Mouse (Mus musculus) cortical plate, adult 2 months (tissue): ENCODE measurements around the gene Sprr2b. TPM values are rescaled to one million over a fixed set of nuclear protein-coding genes. Genes with fewer than 3 reads are reported as not detected.

Source experiments
- H3K27ac ChIP-seq: fragments of 200-500 bp; 2 replicates; pipeline ENCODE4 v1.5.1; 2012; ENCODE audit warnings: low read length, control low read depth, inconsistent platforms; ENCODE audit not compliant: insufficient read depth
- H3K4me1 ChIP-seq: fragments of 200-500 bp; 2 replicates; pipeline ENCODE4 v1.6.1; 2011; ENCODE audit warnings: low read length; ENCODE audit not compliant: control insufficient read depth, insufficient read depth
- H3K4me3 ChIP-seq: fragments of 200-500 bp; 2 replicates; pipeline ENCODE4 v1.5.1; 2011; ENCODE audit warnings: mild to moderate bottlenecking, low read length, control low read depth; ENCODE audit not compliant: insufficient read depth
- CTCF ChIP-seq: fragments of 200-500 bp; IDR thresholded peaks from 2 replicates; pipeline ENCODE4 v1.5.1; 2011; ENCODE audit warnings: mild to moderate bottlenecking, control low read depth, low read length; ENCODE audit not compliant: insufficient read depth; ENCODE audit errors: extremely low read depth
- POLR2A ChIP-seq: fragments of 200-500 bp; IDR thresholded peaks from 2 replicates; pipeline ENCODE4 v1.6.1; 2011; ENCODE audit warnings: mild to moderate bottlenecking, low read length, control low read depth; ENCODE audit not compliant: insufficient read depth; ENCODE audit errors: extremely low read depth
- polyA plus RNA-seq: library from polyadenylated mRNA; depleted of rRNA; stranded (reverse); fragments of >200 nt; gene quantifications from 2 replicates; pipeline ENCODE4 v1.2.3, GENCODE M21; 2012; rRNA removed

The Sprr2b gene
- polyA plus RNA-seq, 1 experiment = not detected

DNA sequence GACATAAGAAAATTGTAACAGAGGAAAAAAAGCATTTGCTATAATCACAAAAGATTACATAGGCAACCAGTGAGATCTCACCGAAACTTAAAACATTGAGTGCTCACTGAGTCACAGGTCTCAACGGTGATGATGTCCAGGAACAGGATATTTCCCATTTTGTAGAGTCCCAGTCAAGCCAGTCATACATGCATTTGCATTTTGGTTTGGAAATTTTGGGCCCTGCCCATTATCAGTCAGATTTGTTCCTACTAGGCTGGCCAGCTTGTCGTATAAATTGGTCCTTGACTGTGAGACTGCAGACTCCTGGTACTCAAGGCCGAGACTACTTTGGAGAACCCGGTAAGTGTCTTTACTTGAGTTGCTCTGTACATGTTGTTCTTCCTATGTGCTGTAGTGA, 22.4 kb downstream of the Sprr2b start, which contains the start of gene Sprr2d:
Sprr2d (plus strand) TSS at position 301 of the 400 bp plus-strand sequence.
- H3K27ac ChIP-seq = no peak within 1 kb of the TSS
- no peaks in the 10 kb centered on the region for H3K4me1 ChIP-seq
- TF ChIP-seq POLR2A (no peak), CTCF (no peak)
- no peak within 1 kb of the TSS for H3K4me3 ChIP-seq

DNA sequence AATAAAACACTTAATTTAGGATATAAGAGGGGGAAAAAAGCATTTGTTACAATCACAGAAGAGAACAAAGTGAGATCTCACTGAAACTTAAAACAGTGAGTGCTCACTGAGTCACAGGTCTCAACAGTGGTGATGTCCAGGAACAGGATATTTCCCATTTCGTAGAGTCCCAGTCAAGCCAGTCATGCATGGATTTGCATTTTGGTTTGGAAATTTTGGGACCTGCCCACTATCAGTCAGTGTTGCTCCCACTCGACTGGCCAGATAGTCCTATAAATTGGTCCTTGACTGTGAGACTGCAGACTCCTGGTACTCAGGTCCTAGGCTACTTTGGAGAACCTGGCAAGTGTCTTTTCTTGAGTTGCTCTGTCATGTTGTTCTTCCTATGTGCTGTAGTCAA, 35.4 kb downstream of the Sprr2b start, which contains the start of gene Sprr2e:
Sprr2e (plus strand) TSS at position 301 of the 400 bp plus-strand sequence.
- H3K4me1 ChIP-seq = no peaks in the 10 kb centered on the region
- H3K4me3 ChIP-seq = no peak within 1 kb of the TSS
- no peak for TF ChIP-seq CTCF
- no peak for TF ChIP-seq POLR2A
- H3K27ac ChIP-seq = no peak within 1 kb of the TSS

DNA sequence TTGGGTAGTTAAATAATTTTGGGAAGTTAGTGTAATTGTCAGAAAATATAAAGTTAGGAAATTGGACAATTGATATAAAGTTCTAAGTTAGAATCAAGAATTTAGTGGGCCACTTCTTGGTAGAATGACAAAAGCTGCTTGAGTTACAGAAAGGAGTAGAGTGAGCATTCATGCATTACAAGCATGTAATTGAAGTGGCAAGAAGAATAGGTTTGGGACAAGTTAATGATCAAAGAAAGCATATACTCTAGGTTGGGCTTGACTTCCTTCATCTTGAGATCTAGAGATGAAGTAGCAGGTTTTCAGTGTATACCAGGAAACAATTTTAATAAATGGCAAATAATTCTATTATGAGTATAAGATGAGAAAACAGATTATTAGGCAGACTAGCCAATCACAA, 45.2 kb downstream of the Sprr2b start:
- TF ChIP-seq POLR2A = no peak
- no peak for TF ChIP-seq CTCF
- H3K4me1 ChIP-seq = no peaks in the 10 kb centered on the region
- H3K4me3 ChIP-seq = no peak overlapping the region
- no peak overlapping the region for H3K27ac ChIP-seq

GRCm38 (mm10) chr3:92364887-92365286, 48.5 kb downstream of the Sprr2b start, which contains the start of gene Sprr2f:
Gene Sprr2f (plus strand): TSS chr3:92365187.
- H3K27ac ChIP-seq = no peak within 1 kb of the TSS
- no peak for TF ChIP-seq CTCF
- no peak for TF ChIP-seq POLR2A
- no peak within 1 kb of the TSS for H3K4me3 ChIP-seq
- H3K4me1 ChIP-seq = no peaks in the 10 kb centered on the region

Other genes starting within 250 kb of the Sprr2b start
- 4.0 and 4.9 TPM in 2 replicates for gene Lor, start 233.5 kb upstream of the Sprr2b start, polyA plus RNA-seq
- not detected in 2 replicates for gene Prr9, start 192.7 kb upstream of the Sprr2b start, polyA plus RNA-seq
- gene Lelp1, start 173.9 kb upstream of the Sprr2b start, polyA plus RNA-seq = not detected in 2 replicates
- gene Sprr2a1, start 100.8 kb upstream of the Sprr2b start, polyA plus RNA-seq = 0.06 TPM in 1 of 2 replicates, not detected in the other
- 1.8 and 3.8 TPM in 2 replicates for gene Sprr2a2, start 100.7 kb upstream of the Sprr2b start, polyA plus RNA-seq
- gene Sprr2a3, start 31.2 kb upstream of the Sprr2b start, polyA plus RNA-seq = 0.11 TPM in 1 of 2 replicates, not detected in the other
- not detected in 2 replicates for gene Sprr2d, start 22.5 kb downstream of the Sprr2b start, polyA plus RNA-seq
- gene Sprr2e, start 35.5 kb downstream of the Sprr2b start, polyA plus RNA-seq = not detected in 2 replicates
- not detected in 2 replicates for gene Sprr2f, start 48.6 kb downstream of the Sprr2b start, polyA plus RNA-seq
- not detected in 2 replicates for gene Sprr2h, start 69.1 kb downstream of the Sprr2b start, polyA plus RNA-seq
- gene Sprr2i, start 91.4 kb downstream of the Sprr2b start, polyA plus RNA-seq = not detected in 2 replicates
- gene Sprr2j-ps, start 101.5 kb downstream of the Sprr2b start, polyA plus RNA-seq = not detected in 2 replicates
- 11.5 TPM in 2 replicates for gene Gm9774, start 112.8 kb downstream of the Sprr2b start, polyA plus RNA-seq
- gene Sprr2k, start 116.0 kb downstream of the Sprr2b start, polyA plus RNA-seq = not detected in 2 replicates
- not detected in 2 replicates for gene Sprr1b, start 122.2 kb downstream of the Sprr2b start, polyA plus RNA-seq
- not detected in 2 replicates for gene Sprr3, start 142.1 kb downstream of the Sprr2b start, polyA plus RNA-seq
- gene Sprr1a, start 169.3 kb downstream of the Sprr2b start, polyA plus RNA-seq = 0.26 and 0.42 TPM in 2 replicates
- not detected in 2 replicates for gene Sprr4, start 183.9 kb downstream of the Sprr2b start, polyA plus RNA-seq
- not detected in 2 replicates for gene 2310046K23Rik, start 217.9 kb downstream of the Sprr2b start, polyA plus RNA-seq